Mouse (Mus musculus): ENCODE measurements at regions not wholly inside any gene's neighbourhood (a gene's known extent, or its start where the extent isn't known, plus 50 kb on each side); places are given as distances from the start of the nearest gene placed in this dataset. TPM values are rescaled to one million over a fixed set of nuclear protein-coding genes. Genes with fewer than 3 reads are reported as not detected.

MicroRNA genes in the stretch of these regions (microRNA counts, 519-probe panel; counts per million panel counts)
- microRNA mmu-miR-135a = 2,273 counts per million, percentile 6 among the panel's probes with 10 or more counts

Small RNAs in the stretch of these regions (microRNA-seq; reads per million reads assigned to microRNA genes)
- gene Gm22582 (ENCODE audit: borderline number of aligned reads) = not detected
- gene Mir1251 (ENCODE audit: borderline number of aligned reads) = 3.2 reads per million
- gene Mir135a-2 (ENCODE audit: borderline number of aligned reads) = 1.8 reads per million
